Mouse (Mus musculus): ENCODE measurements at regions not wholly inside any gene's neighbourhood (a gene's known extent, or its start where the extent isn't known, plus 50 kb on each side); places are given as distances from the start of the nearest gene placed in this dataset.

DNA sequence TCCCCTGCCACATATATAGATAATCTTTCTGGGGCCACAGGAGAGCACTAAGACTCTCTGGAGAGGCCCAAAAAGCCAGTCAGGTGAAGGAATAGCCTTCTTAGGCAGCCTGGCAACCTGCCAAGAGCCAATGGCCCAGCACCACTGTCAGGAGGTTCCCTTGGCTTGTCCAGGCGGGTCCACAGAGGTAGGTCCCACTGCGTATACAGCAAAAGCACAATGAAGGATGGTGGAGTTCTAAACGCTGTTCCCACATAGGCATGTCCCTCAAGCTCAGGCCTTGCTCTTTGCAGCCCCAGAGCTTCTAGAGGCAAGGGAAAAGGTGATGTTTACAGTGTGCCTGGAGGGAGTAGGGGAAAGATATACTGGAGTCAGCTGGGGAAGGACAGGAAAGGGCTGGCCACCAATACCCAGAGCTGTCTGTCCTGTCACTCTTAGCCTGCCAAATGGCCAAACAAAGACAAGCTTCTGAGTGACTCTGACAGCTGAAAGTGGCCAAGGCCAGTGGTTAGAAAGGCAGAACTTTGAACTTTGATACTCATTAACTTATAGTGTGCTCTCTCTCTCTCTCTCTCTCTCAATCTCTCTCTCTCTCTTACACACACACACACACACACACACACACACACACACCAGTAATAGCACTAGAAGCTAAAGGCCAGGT is 235.4 kb downstream of the Bcor start:
- DNase-seq = no peak

DNA sequence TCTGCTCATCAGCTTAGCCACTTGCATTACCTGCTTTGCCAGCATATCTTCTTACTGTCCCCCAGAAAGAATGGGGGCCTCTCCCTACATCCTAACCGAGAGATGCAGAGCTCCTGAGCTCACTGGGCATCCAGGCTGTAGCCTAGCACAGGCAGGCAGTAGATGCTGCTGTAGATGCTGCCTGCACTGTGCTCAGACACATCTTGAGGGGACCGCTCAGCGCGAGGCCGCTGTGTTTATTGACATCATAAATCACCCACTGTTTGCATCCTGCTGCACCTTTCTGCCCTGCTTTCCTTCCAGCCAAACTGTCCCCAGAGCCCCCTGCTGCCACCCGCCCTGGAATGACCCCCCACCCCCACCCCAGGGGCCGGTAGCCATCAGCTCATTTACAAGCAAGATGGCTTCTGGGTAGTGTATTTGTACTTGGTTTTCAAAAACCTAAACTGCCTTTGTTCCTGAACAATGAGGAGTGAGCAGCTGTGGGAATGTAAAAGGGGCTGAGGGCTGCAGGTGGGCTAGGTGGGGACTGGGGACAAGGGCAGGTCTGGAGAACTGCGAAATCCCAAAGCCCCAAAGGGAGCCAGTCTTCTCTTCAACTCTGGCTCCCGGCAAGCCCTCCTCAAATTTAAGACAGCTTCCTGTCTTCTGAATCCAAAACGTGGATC is 233.2 kb downstream of the Bcor start:
- no peak for DNase-seq

- peak; percentile 14 for DNase-seq
These were observed 230.7 kb downstream of the Bcor start for GRCm38 (mm10) chrX:11929448-11929847.

- DNase-seq = peak; percentile 17
These were observed 228.7 kb downstream of the Bcor start for GRCm38 (mm10) chrX:11931432-11931831.

- DNase-seq = peak; percentile 76
These were observed 224.8 kb downstream of the Bcor start for GRCm38 (mm10) chrX:11935337-11935736.

DNA sequence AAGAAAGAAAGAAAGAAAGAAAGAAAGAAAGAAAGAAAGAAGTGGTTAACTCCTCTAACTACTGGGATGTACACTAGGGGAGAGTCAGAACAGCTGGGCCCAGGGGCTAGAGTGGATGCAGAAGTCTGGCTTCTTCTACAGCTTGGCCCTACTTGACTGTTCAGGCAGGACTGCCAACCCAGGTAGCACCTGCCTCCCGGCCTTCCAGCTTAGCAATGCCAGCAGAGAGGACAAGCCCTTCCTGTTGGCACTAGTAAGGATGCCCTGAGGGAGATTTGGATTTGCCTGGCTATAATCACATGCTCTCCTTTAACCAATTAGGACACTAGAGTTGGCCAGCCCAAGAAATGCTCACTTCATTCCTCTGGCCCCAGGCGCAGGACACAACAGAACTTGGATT is 219.9 kb downstream of the Bcor start:
- no peak for DNase-seq

GRCm38 (mm10) chrX:11943367-11943766 is 216.8 kb downstream of the Bcor start:
- DNase-seq = peak; percentile 62

DNA sequence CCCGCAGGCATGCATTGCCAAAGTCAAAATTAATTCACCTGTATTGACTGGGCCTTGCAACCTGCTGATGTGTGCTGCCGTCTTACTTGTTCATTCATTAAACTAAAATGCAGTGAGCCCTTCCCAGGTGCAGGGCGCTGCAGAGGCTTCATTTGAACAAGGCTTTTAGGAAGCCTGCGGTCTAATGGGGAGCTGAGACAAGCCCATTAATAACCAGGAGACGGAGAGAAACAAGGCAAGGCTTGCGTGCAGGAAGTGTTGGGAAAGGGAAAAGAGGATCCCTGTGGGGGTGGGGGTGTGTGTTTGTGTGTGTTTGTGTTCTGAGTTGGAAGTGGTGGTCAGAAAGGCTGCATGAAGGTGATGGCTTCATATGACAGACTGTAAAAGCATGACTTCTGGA is 215.6 kb downstream of the Bcor start:
- DNase-seq = no peak

DNA sequence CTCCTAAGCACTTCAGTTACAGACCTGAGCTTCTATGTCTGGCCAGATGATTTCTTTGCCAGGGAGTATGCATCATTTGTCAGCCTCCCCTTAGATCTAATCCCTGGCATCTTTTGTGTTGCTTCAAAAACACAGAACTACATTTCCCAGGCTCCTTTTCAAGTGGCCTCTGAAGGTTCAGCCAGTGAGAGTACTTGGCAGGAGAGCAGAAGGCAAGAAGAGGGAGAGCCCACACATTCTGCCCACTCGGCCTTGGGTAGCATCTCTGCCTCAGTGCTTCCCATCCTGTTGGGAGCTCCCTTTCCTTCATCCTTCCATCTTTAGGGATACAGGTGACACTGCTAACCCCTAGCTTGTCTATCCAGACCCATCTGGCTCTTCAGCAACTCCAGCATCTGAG is 214.9 kb downstream of the Bcor start:
- no peak for DNase-seq

GRCm38 (mm10) chrX:11952193-11952592 is 208.0 kb downstream of the Bcor start:
- DNase-seq = peak; percentile 43

GRCm38 (mm10) chrX:11956194-11956593 is 204.0 kb downstream of the Bcor start:
- no peak for DNase-seq

DNA sequence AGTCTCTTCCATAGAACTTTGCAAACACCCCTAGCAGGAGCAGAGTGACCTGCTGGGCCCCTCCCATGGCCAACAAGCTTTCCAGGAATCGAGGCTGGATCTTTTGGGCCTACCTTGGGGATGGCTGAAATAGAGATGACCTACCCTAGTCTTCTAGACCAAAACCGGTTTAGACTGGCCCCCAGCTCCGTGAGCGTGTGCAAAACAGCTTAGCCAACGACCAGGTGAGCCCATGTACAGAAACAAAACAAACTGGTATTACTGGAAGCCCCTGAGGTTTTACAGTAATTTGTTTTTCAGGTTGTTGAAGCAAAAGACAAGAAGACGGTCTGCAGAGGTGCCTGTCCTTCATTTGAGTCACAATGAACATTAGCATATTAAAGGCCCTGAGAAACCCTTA is 203.1 kb downstream of the Bcor start:
- no peak for DNase-seq

- no peak for DNase-seq
These were observed 200.1 kb downstream of the Bcor start for GRCm38 (mm10) chrX:11959871-11960552.

GRCm38 (mm10) chrX:11961350-11961749 is 198.8 kb downstream of the Bcor start:
- no peak for DNase-seq

- DNase-seq = no peak
These were observed 195.7 kb downstream of the Bcor start for GRCm38 (mm10) chrX:11964428-11964827.

GRCm38 (mm10) chrX:11978679-11979078 is 181.5 kb downstream of the Bcor start:
- DNase-seq = no peak

DNA sequence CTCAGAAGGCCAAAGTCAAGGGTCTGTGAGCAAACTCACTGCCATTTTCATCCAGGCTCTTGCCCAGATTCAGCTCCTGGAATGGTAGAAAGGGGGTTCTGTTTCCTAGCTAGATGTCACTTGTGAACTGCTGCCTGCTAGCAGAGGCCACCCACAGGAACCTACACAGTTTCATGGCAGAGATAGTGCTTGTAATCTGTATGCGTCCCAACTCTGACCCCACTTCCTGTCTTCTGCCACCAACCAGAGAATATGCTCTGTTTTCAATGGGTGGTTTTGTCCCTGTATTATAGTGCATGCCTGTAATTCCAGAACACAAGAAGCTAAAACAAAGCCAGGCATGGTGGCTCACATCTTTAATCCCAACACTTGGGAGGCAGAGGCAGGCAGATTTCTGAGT is 176.9 kb downstream of the Bcor start:
- DNase-seq = no peak

Data from heart, postnatal 4 days (tissue).